Mouse (Mus musculus) neutrophil, adult 5-6 weeks (primary cell): ENCODE results near the gene Jade1. TPM values are rescaled to one million over a fixed set of nuclear protein-coding genes. Genes with fewer than 3 reads are reported as not detected.

Experiments
- ATAC-seq: fragments of 151-379, 151-347 bp; 2 replicates; pipeline ENCODE4 v1.8.0; 2017; ENCODE audit warnings: mild to moderate bottlenecking, moderate TSS enrichment; ENCODE audit not compliant: insufficient number of reproducible peaks, poor library complexity, low FRiP score, severe bottlenecking; ENCODE audit errors: extremely low read depth
- total RNA-seq: library from RNA; stranded (forward); fragments of 200-1000 nt; gene quantifications from 2 replicates; pipeline ENCODE4 v1.2.3, GENCODE M21; 2017

The Jade1 gene
- total RNA-seq, 1 experiment from 2014 or later: 30.3 TPM

GRCm38 (mm10) chr3:41544451-41544850 lies 11.1 kb upstream of the Jade1 start:
- ATAC-seq: no peak

- no peak for ATAC-seq
Measured at GRCm38 (mm10) chr3:41547289-41547688, 8.2 kb upstream of the Jade1 start.

- no peak for ATAC-seq
Measured at GRCm38 (mm10) chr3:41548238-41548637, 7.3 kb upstream of the Jade1 start.

GRCm38 (mm10) chr3:41551671-41552070 lies 3.9 kb upstream of the Jade1 start:
- no peak for ATAC-seq

- peak; percentile 48; the same call in 1 of the 2 replicates for ATAC-seq
Measured at GRCm38 (mm10) chr3:41552777-41553548, 2.6 kb upstream of the Jade1 start.

GRCm38 (mm10) chr3:41553681-41554080 lies 1.9 kb upstream of the Jade1 start:
- no peak for ATAC-seq

GRCm38 (mm10) chr3:41554480-41555475 lies 753 bp upstream of the Jade1 start:
- no peak for ATAC-seq

GRCm38 (mm10) chr3:41556451-41557266 lies 1.1 kb downstream of the Jade1 start:
- no peak for ATAC-seq

GRCm38 (mm10) chr3:41557267-41557995 lies 1.9 kb downstream of the Jade1 start:
- no peak for ATAC-seq

GRCm38 (mm10) chr3:41560489-41560888 lies 5.0 kb downstream of the Jade1 start:
- ATAC-seq: no peak

GRCm38 (mm10) chr3:41561787-41562186 lies 6.3 kb downstream of the Jade1 start:
- no peak for ATAC-seq

GRCm38 (mm10) chr3:41563211-41563931 lies 7.8 kb downstream of the Jade1 start:
- peak; percentile 69 for ATAC-seq

- ATAC-seq: no peak
Measured at GRCm38 (mm10) chr3:41563997-41564396, 8.5 kb downstream of the Jade1 start.

GRCm38 (mm10) chr3:41564471-41565213 lies 9.1 kb downstream of the Jade1 start:
- peak; percentile 71 for ATAC-seq

GRCm38 (mm10) chr3:41565410-41565823 lies 9.9 kb downstream of the Jade1 start:
- ATAC-seq: peak; percentile 20

- ATAC-seq: peak; percentile 28
Measured at GRCm38 (mm10) chr3:41565955-41566354, 10.4 kb downstream of the Jade1 start.

GRCm38 (mm10) chr3:41569943-41570342 lies 14.4 kb downstream of the Jade1 start:
- ATAC-seq: no peak
